Mouse (Mus musculus): ENCODE measurements around the gene Gm20521. TPM values are rescaled to one million over a fixed set of nuclear protein-coding genes. Genes with fewer than 3 reads are reported as not detected.

Gm20521 gene
- total RNA-seq, 2 experiments from 2014 or later = 2.3 to 4.1 TPM

- no peak for DNase-seq (ENCODE audit: low spot score in 2 of 2)
These were observed 9.0 kb downstream of the Gm20521 start, which contains the start of gene Pabpn1 for GRCm38 (mm10) chr14:54892200-54892599. Gene Pabpn1 (plus strand): TSS chr14:54892500.

- DNase-seq (ENCODE audit: low spot score in 2 of 2) = peak; percentile 84 to 95
These were observed 10.5 kb downstream of the Gm20521 start for GRCm38 (mm10) chr14:54893651-54894181.

DNA sequence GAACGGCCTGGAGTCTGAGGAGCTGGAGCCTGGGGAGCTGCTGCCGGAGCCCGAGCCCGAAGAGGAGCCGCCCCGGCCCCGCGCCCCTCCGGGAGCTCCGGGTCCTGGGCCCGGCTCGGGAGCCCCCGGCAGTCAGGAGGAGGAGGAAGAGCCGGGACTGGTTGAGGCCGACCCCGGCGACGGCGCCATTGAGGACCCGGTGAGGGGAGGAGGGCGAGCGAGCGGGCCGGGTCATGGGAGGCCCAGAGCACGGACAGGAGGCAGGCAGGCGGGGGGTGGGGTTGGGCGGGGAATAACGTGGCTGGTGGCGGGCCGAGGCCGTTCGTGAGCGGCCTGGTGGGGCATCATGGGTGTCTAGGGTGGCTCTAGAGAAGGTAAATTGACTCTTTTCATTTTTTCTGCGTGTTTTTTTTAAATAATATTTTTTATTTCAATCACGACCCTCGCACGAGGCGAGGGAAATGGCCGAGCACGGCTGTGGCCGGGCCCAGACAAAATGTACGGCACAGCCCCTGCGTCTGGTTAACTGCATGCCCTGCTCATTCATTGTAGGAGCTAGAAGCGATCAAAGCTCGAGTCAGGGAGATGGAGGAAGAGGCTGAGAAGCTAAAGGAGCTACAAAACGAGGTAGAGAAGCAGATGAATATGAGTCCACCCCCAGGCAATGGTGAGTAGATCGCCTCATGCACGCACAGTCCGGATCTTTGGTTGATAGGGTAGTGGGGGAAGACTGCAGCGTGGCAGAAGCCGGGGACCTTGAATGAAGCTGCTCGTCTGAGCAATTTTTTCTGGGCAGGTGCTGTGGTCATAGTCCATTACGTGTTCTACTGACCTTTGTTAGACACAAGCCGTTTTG, 11.3 kb downstream of the Gm20521 start:
- DNase-seq (ENCODE audit: low spot score in 2 of 2) = peak; percentile 54 to 73

DNA sequence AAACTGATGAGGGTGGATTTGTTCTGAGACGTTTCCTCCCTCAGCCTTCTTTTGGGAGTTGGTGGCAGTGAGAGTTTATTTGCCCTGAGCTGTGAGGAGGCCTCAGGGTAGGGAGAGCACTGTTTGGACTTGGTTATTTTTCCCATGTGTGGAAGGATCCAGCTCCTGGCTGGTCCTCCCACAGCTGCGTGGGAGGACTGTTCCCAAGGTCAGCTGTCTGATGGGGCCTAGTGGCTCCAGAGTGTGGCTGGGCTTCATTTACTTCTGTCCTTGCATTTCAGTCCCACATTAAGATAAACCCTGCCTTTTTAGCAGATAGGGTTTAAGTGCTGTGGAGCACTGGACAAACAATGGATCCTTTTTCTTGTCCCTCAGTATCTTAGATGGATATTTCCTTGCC, 14.2 kb downstream of the Gm20521 start:
- DNase-seq (ENCODE audit: low spot score in 2 of 2) = no peak

- DNase-seq (ENCODE audit: low spot score in 2 of 2) = peak in 1 of 2 experiments; percentile 59
These were observed 17.1 kb downstream of the Gm20521 start for GRCm38 (mm10) chr14:54900383-54900782.

DNA sequence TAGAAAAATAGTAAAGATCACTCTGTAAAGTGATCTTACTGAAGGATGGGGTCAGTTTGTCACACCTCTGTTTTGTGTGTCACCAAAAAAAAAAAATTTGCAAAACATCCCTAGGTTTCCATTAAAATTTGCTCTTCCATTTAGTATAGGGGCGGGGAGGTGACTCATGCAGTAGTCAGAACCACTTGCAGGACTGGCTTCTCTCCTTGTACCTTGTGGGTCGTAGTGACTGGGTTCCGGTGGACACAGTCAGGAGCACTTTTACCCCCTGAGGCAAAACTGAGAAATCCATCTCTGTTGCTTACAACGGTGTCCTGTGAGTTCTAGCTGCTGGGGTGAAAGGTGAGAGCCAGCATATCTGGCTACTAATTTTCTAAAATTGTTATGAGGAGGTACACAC, 20.4 kb downstream of the Gm20521 start:
- DNase-seq (ENCODE audit: low spot score in 2 of 2) = no peak

GRCm38 (mm10) chr14:54908682-54909081, 25.4 kb downstream of the Gm20521 start:
- no peak for DNase-seq (ENCODE audit: low spot score in 2 of 2)

DNA sequence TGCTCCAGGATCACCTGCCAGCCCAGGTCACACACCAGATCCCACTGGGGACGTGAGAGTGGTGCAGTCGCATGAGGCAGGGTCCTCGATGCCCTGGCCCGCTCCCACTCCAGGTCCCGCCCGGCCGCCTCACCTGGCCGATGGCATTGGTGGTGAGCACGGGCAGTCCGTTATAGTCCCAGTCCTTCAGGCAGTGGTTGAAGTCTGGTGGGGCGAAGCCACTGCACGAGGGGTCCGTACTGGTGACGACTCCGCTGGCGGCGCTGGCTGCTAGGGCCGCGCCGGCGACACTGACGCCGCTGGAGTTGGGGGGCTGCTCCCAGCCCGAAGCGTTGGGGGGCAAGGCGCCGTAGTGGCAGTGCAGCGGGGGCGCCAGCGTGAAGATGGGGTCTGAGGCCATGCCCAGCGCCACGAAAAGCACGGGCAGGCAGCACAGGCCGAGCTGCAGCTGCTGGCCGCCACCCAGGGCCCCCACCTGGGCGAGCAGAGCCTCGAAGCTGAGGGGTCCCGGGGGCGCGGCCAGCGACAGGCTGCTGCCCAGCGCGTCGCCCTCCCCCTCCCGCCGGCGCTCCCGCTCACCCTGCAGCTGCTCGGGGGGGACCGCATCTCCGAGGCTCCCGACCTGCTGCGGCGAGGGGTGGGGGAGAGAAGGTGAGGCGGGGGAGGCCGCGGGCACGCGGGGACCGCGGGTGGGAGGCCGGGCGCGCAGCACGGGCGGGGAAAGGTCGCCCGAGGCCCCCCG, 29.0 kb downstream of the Gm20521 start:
- peak in 1 of 2 experiments; percentile 36 for DNase-seq (ENCODE audit: low spot score in 2 of 2)

GRCm38 (mm10) chr14:54912886-54913285, 29.6 kb downstream of the Gm20521 start, which contains the start of gene Slc22a17:
Gene Slc22a17 (minus strand): TSS chr14:54913132.
- DNase-seq (ENCODE audit: low spot score in 2 of 2) = peak; percentile 68 to 73

- no peak for DNase-seq (ENCODE audit: low spot score in 2 of 2)
These were observed 30.1 kb downstream of the Gm20521 start for GRCm38 (mm10) chr14:54913343-54913742.

GRCm38 (mm10) chr14:54920076-54920685, 36.9 kb downstream of the Gm20521 start:
- no peak for DNase-seq (ENCODE audit: low spot score in 2 of 2)

- DNase-seq (ENCODE audit: low spot score in 2 of 2) = peak in 1 of 2 experiments; percentile 69
These were observed 41.6 kb downstream of the Gm20521 start for GRCm38 (mm10) chr14:54924641-54925348.

DNA sequence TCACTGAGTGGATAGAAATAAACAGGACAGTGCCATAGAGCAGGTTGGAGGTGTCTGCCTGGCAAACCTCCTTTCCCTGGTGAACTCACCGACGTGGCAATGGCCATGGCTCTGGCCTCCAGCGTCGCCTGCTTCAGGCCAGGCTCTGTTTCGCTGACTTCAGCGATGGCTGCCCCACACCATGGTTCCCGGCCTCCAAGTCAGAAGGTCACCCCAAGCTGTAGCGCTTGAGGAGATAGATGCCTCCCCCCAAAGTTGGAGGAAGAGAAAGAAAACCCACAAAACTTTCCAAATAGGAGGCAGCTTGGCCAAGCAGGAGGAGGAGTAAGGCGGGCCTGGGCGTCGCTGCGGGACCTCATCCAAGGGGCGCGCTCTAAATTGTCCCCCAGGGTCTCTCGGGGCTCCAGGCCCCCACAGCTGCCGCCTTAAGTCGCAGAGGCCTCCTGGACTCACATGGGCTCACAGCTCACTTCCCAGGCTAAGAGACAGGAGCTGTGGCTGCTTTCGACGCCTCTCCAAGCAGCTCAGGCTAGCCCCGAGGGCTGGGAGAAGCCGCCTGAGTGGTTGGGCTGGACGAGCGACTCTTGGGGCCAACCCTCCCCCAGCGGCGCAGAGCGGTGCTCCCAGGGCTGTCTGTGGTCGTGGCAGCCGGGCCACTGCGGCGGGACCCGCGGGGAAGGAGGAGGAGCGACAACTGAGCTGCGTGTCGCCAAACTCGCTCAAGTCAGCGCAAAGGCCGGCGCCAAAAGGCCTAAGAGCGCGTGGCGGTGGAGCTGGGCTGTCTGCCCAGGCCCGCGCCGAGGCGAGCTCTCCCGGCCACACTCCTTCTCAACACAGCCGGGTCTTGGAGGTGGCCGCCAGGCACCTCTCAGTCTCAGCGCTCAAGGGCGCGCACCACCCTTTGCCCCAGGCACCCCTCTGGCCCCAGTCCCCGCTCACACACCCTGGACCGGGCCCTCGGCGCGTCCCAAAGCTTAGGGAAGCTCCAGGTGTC, 42.4 kb downstream of the Gm20521 start, which contains the start of gene Efs:
TSS of gene Efs (minus strand) at position 778 of the 994 bp plus-strand sequence.
- DNase-seq (ENCODE audit: low spot score in 2 of 2) = peak; percentile 60 to 83

GRCm38 (mm10) chr14:54926401-54927158, 43.3 kb downstream of the Gm20521 start:
- DNase-seq (ENCODE audit: low spot score in 2 of 2) = peak; percentile 82 to 85

- no peak for DNase-seq (ENCODE audit: low spot score in 2 of 2)
These were observed 44.1 kb downstream of the Gm20521 start for GRCm38 (mm10) chr14:54927296-54927695.

DNA sequence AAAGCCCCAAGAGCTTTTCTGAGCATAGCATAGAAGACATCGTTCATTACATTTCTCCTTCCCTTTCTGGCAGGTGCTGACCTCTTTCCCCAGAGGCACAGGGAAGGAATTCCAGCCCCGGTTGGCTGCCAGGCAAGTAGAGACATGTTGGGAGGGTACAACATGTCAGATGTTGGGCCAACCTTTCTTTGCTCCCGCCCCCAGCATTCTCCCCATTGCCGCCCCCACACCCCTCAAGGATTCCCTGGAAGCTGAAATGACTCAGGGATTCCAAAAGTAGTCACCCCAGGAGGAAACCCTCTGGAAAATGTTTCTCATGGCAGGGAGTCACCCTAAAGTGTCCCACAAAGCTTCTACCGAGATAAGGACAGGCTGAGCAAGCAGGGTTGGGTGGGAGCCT, 46.6 kb downstream of the Gm20521 start:
- no peak for DNase-seq (ENCODE audit: low spot score in 2 of 2)

DNA sequence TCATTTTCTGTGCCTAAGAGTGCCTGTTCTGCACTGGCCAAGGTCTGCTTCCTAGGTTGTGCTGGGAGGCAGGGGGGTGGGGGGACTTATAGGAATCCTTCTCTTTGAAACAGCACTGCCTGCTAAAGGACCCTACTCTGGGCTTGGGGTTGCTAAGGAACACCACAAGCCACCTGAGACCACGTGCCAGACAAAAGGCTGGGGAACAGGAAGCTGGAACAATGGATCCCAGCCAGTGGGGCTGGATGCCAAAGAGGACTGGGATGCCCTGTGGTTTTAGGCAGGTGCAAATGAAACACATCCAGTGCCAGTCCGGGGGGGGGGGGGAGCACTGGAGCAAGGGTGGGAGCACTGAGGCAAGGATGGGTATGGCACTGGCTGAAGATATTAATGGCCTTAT, 47.2 kb downstream of the Gm20521 start:
- no peak for DNase-seq (ENCODE audit: low spot score in 2 of 2)

DNA sequence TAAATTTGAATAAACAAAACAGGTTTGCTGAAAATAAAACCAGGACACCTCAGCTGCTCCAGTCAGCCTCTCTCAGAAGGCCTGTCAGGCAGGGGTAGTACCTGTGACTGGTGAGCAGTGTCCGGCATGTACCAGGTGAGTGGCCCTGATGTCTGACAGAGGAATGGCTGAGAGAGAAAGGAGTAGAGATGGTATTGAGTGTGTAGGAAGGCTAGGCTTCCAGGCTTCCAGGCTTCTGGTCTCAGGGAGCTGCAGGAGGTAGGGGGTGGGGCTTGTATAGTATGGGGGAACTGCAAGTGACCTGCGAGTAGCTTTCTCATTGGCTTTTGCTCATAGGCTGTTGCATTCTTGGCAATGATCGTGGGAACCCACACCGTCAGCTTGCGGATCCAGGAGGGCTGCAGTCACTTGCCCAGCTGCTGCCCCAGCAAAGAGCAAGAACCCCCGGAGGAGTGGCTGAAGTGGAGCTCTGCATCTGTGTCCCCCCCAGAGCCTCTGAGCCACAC, 49.5 kb downstream of the Gm20521 start, which contains the start of gene Il25:
TSS of gene Il25 (plus strand) at position 51 of the 506 bp plus-strand sequence.
- no peak for DNase-seq (ENCODE audit: low spot score in 2 of 2)

All from gastrocnemius, postnatal 4 days (tissue).